Mouse (Mus musculus): ENCODE results near the gene Micu2. TPM values are rescaled to one million over a fixed set of nuclear protein-coding genes. Genes with fewer than 3 reads are reported as not detected.
"Not testable (repeated sequence)": the region's sequence is repeated elsewhere in the genome, so short reads cannot be mapped to it uniquely, and the experiment has no call there.

Micu2 gene
- polyA plus RNA-seq, 1 experiment from 2014 or later: 41.5 TPM

- not testable (repeated sequence) for H3K9ac ChIP-seq; H3K36me3 ChIP-seq; H3K9me3 ChIP-seq (replicated peaks); H3K27me3 ChIP-seq; H3K27ac ChIP-seq; H3K4me3 ChIP-seq (replicated peaks); H3K4me2 ChIP-seq; ATAC-seq (ENCODE audit: low read depth)
- 48% methylated on average over 1 of the region's 1 CpGs for WGBS (ENCODE audit: insufficient replicate concordance)
- peaks cover 29% of the 10 kb centered on the region for H3K4me1 ChIP-seq (replicated peaks)
- DNase-seq: peak; percentile 6
Measured at GRCm38 (mm10) chr14:57912211-57913007, 86.7 kb downstream of the Micu2 start.

GRCm38 (mm10) chr14:57911787-57912186 lies 87.3 kb downstream of the Micu2 start:
- H3K9ac ChIP-seq; H3K36me3 ChIP-seq; H3K27ac ChIP-seq; H3K27me3 ChIP-seq; H3K4me2 ChIP-seq; ATAC-seq (ENCODE audit: low read depth); H3K4me3 ChIP-seq (replicated peaks); H3K9me3 ChIP-seq (replicated peaks): not testable (repeated sequence)
- peaks cover 29% of the 10 kb centered on the region for H3K4me1 ChIP-seq (replicated peaks)
- peak; percentile 14 for DNase-seq

GRCm38 (mm10) chr14:57911316-57911715 lies 87.7 kb downstream of the Micu2 start:
- Histone ChIP-seq H3K36me3 (no peaks in the 10 kb centered on the region), H3K9me3 (replicated peaks) (no peaks in the 10 kb centered on the region), H3K4me2 (no peak overlapping the region; the same call in 1 of the 2 replicates), H3K9ac (no peak overlapping the region), H3K27me3 (no peaks in the 10 kb centered on the region), H3K4me3 (replicated peaks) (no peak overlapping the region), H3K4me1 (replicated peaks) (peaks cover 29% of the 10 kb centered on the region), H3K27ac (no peak overlapping the region)
- DNase-seq (no peak), ATAC-seq (ENCODE audit: low read depth) (peak; percentile 30; the same call in 1 of the 2 replicates)
- 60% methylated on average over 4 of the region's 4 CpGs for WGBS (ENCODE audit: insufficient replicate concordance)

- peak; percentile 94 for ATAC-seq (ENCODE audit: low read depth)
- Histone ChIP-seq H3K4me3 (replicated peaks) (peak overlapping the region; percentile 36), H3K36me3 (no peaks in the 10 kb centered on the region), H3K9ac (peak overlapping the region; percentile 57), H3K4me1 (replicated peaks) (peaks cover 29% of the 10 kb centered on the region), H3K4me2 (peak overlapping the region; percentile 59), H3K9me3 (replicated peaks) (no peaks in the 10 kb centered on the region), H3K27ac (no peak overlapping the region), H3K27me3 (no peaks in the 10 kb centered on the region)
- peak; percentile 78 for DNase-seq
- 19% methylated on average over 26 of the region's 26 CpGs for WGBS (ENCODE audit: insufficient replicate concordance)
Measured at GRCm38 (mm10) chr14:57910501-57911068, 88.5 kb downstream of the Micu2 start.

GRCm38 (mm10) chr14:57909297-57909696 lies 89.8 kb downstream of the Micu2 start:
- no peaks in the 10 kb centered on the region for H3K36me3 ChIP-seq
- H3K4me1 ChIP-seq (replicated peaks): peaks cover 29% of the 10 kb centered on the region
- H3K27me3 ChIP-seq: no peaks in the 10 kb centered on the region
- DNase-seq (no peak), ATAC-seq (ENCODE audit: low read depth) (no peak)
- no peak overlapping the region for H3K9ac ChIP-seq
- H3K4me3 ChIP-seq (replicated peaks): no peak overlapping the region
- no peaks in the 10 kb centered on the region for H3K9me3 ChIP-seq (replicated peaks)
- H3K27ac ChIP-seq: no peak overlapping the region
- WGBS (ENCODE audit: insufficient replicate concordance): 63% methylated on average over 5 of the region's 5 CpGs
- no peak overlapping the region for H3K4me2 ChIP-seq

- Histone ChIP-seq H3K27ac (no peak overlapping the region), H3K9ac (no peak overlapping the region), H3K9me3 (replicated peaks) (no peaks in the 10 kb centered on the region), H3K4me1 (replicated peaks) (peaks cover 29% of the 10 kb centered on the region), H3K4me3 (replicated peaks) (no peak overlapping the region), H3K27me3 (no peaks in the 10 kb centered on the region), H3K4me2 (no peak overlapping the region), H3K36me3 (no peaks in the 10 kb centered on the region)
- DNase-seq: no peak
- no peak for ATAC-seq (ENCODE audit: low read depth)
- 48% methylated on average over 2 of the region's 2 CpGs for WGBS (ENCODE audit: insufficient replicate concordance)
Measured at GRCm38 (mm10) chr14:57908431-57908830, 90.6 kb downstream of the Micu2 start.

- Histone ChIP-seq H3K9me3 (replicated peaks) (no peaks in the 10 kb centered on the region), H3K9ac (no peak overlapping the region), H3K4me3 (replicated peaks) (no peak overlapping the region), H3K4me2 (no peak overlapping the region), H3K27ac (no peak overlapping the region), H3K36me3 (no peaks in the 10 kb centered on the region), H3K27me3 (no peaks in the 10 kb centered on the region), H3K4me1 (replicated peaks) (no peaks in the 10 kb centered on the region)
- ATAC-seq (ENCODE audit: low read depth): no peak
- no peak for DNase-seq
- WGBS (ENCODE audit: insufficient replicate concordance): 50% methylated on average over 1 of the region's 1 CpGs
Measured at GRCm38 (mm10) chr14:57901998-57902397, 97.1 kb downstream of the Micu2 start.

GRCm38 (mm10) chr14:57896882-57897281 lies 102.2 kb downstream of the Micu2 start:
- Histone ChIP-seq H3K36me3 (no peaks in the 10 kb centered on the region), H3K4me3 (replicated peaks) (no peak overlapping the region), H3K4me1 (replicated peaks) (peaks cover 5% of the 10 kb centered on the region), H3K9me3 (replicated peaks) (no peaks in the 10 kb centered on the region), H3K4me2 (no peak overlapping the region), H3K27me3 (no peaks in the 10 kb centered on the region), H3K27ac (no peak overlapping the region), H3K9ac (no peak overlapping the region)
- WGBS (ENCODE audit: insufficient replicate concordance): 78% methylated on average over 12 of the region's 12 CpGs
- ATAC-seq (ENCODE audit: low read depth) (no peak), DNase-seq (no peak)

- WGBS (ENCODE audit: insufficient replicate concordance): 38% methylated on average over 8 of the region's 8 CpGs
- DNase-seq; H3K36me3 ChIP-seq; H3K4me3 ChIP-seq (replicated peaks); H3K4me1 ChIP-seq (replicated peaks); H3K27ac ChIP-seq; H3K9ac ChIP-seq; ATAC-seq (ENCODE audit: low read depth); H3K27me3 ChIP-seq; H3K4me2 ChIP-seq; H3K9me3 ChIP-seq (replicated peaks): not testable (repeated sequence)
Measured at GRCm38 (mm10) chr14:57896088-57896871, 102.8 kb downstream of the Micu2 start.

GRCm38 (mm10) chr14:57894346-57894745 lies 104.7 kb downstream of the Micu2 start:
- ATAC-seq (ENCODE audit: low read depth): no peak
- Histone ChIP-seq H3K4me2 (no peak overlapping the region), H3K4me1 (replicated peaks) (peaks cover 15% of the 10 kb centered on the region), H3K4me3 (replicated peaks) (no peak overlapping the region), H3K36me3 (no peaks in the 10 kb centered on the region), H3K27ac (no peak overlapping the region), H3K27me3 (no peaks in the 10 kb centered on the region), H3K9me3 (replicated peaks) (no peaks in the 10 kb centered on the region), H3K9ac (no peak overlapping the region)
- 77% methylated on average over 2 of the region's 2 CpGs for WGBS (ENCODE audit: insufficient replicate concordance)
- DNase-seq: no peak

GRCm38 (mm10) chr14:57892961-57893360 lies 106.1 kb downstream of the Micu2 start:
- Histone ChIP-seq H3K4me3 (replicated peaks) (no peak overlapping the region), H3K4me2 (no peak overlapping the region), H3K27me3 (no peaks in the 10 kb centered on the region), H3K27ac (no peak overlapping the region), H3K4me1 (replicated peaks) (peaks cover 26% of the 10 kb centered on the region), H3K36me3 (no peaks in the 10 kb centered on the region), H3K9ac (no peak overlapping the region), H3K9me3 (replicated peaks) (no peaks in the 10 kb centered on the region)
- WGBS (ENCODE audit: insufficient replicate concordance): 96% methylated on average over 1 of the region's 1 CpGs
- DNase-seq (no peak), ATAC-seq (ENCODE audit: low read depth) (no peak)
